Mouse (Mus musculus): Measurements from ENCODE around the gene Hist1h2be. TPM values are rescaled to one million over a fixed set of nuclear protein-coding genes. Genes with fewer than 3 reads are reported as not detected.
"Not testable (repeated sequence)": the region's sequence is repeated elsewhere in the genome, so short reads cannot be mapped to it uniquely, and the experiment has no call there.

Gene Hist1h2be
- polyA plus RNA-seq, 1 experiment from 2014 or later: 2.2 TPM

DNA sequence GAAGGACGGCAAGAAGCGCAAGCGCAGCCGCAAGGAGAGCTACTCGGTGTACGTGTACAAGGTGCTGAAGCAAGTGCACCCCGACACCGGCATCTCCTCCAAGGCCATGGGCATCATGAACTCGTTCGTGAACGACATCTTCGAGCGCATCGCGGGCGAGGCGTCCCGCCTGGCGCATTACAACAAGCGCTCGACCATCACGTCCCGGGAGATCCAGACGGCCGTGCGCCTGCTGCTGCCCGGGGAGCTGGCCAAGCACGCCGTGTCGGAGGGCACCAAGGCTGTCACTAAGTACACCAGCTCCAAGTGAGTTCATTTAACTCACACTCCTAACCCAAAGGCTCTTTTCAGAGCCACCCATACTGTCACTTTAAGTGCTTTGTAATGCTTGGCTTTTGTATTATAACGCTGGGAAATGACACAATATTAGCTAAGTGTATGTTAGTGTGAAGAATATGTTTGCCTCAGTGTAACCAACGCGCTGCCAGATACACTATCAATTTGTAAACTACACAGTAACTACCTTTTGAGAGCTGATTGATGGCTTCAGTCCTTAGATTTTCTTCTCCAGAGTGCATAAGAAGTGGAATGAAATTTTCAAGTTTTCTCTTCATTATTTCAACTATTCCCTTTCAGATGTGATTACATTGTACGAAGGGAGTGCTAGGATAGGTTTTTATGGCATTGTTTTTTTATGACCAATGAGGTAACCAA lies 49.3 kb downstream of the Hist1h2be start:
- H3K4me2 ChIP-seq (replicated peaks; ENCODE audit: low read depth, low read length): peak overlapping the region; percentile 63
- H3K9ac ChIP-seq (ENCODE audit: low read depth, low read length): peak overlapping the region; percentile 65
- not testable (repeated sequence) for H3K9me3 ChIP-seq (ENCODE audit: control insufficient read depth, low read length); H3K4me1 ChIP-seq (replicated peaks; ENCODE audit: control insufficient read depth, insufficient read depth, low read length); H3K27me3 ChIP-seq (ENCODE audit: control insufficient read depth, insufficient read depth, low read length); H3K36me3 ChIP-seq (ENCODE audit: control insufficient read depth, insufficient read depth, low read length); ATAC-seq (ENCODE audit: low FRiP score)
- peak; percentile 61 for DNase-seq (ENCODE audit: low spot score)
- peak overlapping the region; percentile 39 for H3K4me3 ChIP-seq (ENCODE audit: low read depth, low read length)
- peak overlapping the region; percentile 94 for H3K27ac ChIP-seq (ENCODE audit: low read depth, low read length)
- WGBS: 1% methylated on average over 8 of the region's 34 CpGs

DNA sequence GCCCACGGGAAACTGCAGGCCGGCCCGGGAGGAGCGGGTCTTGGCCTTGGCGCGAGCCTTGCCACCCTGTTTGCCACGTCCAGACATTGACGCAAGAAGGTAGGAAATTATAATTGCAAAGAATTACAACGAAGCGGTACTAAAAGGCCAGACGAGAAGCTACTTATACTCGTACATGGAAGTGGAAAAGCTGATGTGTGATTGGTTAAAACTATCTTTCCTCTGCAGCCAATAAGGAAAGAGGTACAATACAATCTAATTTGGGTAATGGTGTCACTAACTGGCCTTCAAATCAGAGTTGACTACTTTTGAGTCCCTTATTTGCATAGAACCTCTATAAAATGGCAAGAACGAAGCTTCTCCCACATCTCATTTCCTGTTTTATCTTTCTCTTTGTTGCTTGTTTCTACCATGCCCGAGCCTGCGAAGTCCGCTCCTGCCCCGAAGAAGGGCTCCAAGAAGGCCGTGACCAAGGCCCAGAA lies 49.9 kb downstream of the Hist1h2be start, which contains the start of the genes Hist1h2ae and Hist1h2bg:
TSS of gene Hist1h2ae (minus strand) at position 199 of the 482 bp plus-strand sequence.
TSS of gene Hist1h2bg (plus strand) at position 375 of the 482 bp plus-strand sequence.
- H3K27me3 ChIP-seq (ENCODE audit: control insufficient read depth, insufficient read depth, low read length): no peaks in the 10 kb centered on the region
- peak; percentile 80 for DNase-seq (ENCODE audit: low spot score)
- peak within 1 kb of the TSS; percentile 94 for H3K27ac ChIP-seq (ENCODE audit: low read depth, low read length)
- no peaks in the 10 kb centered on the region for H3K4me1 ChIP-seq (replicated peaks; ENCODE audit: control insufficient read depth, insufficient read depth, low read length)
- peak within 1 kb of the TSS; percentile 63 for H3K4me2 ChIP-seq (replicated peaks; ENCODE audit: low read depth, low read length)
- H3K9me3 ChIP-seq (ENCODE audit: control insufficient read depth, low read length): no peaks in the 10 kb centered on the region
- WGBS: under 1% methylated on average over 17 of the region's 18 CpGs
- H3K4me3 ChIP-seq (ENCODE audit: low read depth, low read length): peak within 1 kb of the TSS; percentile 39
- ATAC-seq (ENCODE audit: low FRiP score): peak; percentile 91
- peak within 1 kb of the TSS; percentile 65 for H3K9ac ChIP-seq (ENCODE audit: low read depth, low read length)
- H3K36me3 ChIP-seq (ENCODE audit: control insufficient read depth, insufficient read depth, low read length): no peaks in the 10 kb centered on the region

DNA sequence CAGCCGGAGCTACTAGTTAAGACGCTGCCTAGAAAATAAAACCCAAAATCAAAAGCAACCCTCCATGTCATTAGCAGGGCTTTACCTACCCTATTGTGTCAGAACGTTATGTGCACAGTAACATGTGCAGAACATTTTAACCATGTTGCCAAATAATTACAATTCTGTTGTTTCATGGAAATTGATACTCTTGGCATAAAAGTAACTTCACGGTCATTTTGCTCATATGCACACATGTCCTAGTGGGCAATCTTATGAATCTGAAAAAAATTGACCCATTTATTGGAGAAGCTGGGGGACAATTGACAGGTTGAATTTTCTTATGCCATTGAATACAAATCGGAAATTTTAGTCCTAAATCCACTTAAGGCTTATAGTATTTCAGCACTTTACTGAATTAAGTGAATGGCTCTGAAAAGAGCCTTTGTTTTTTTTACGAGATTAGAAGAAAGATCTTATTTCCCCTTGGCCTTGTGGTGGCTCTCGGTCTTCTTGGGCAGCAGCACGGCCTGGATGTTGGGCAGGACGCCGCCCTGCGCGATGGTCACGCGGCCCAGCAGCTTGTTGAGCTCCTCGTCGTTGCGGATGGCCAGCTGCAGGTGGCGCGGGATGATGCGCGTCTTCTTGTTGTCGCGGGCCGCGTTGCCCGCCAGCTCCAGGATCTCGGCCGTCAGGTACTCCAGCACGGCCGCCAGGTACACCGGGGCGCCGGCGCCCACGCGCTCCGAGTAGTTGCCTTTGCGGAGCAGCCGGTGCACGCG lies 50.5 kb downstream of the Hist1h2be start:
- Histone ChIP-seq H3K4me3 (ENCODE audit: low read depth, low read length) (peak overlapping the region; percentile 32), H3K27ac (ENCODE audit: low read depth, low read length) (peak overlapping the region; percentile 90), H3K9ac (ENCODE audit: low read depth, low read length) (peak overlapping the region; percentile 45), H3K4me2 (replicated peaks; ENCODE audit: low read depth, low read length) (peak overlapping the region; percentile 44)
- not testable (repeated sequence) for ATAC-seq (ENCODE audit: low FRiP score); H3K27me3 ChIP-seq (ENCODE audit: control insufficient read depth, insufficient read depth, low read length); H3K36me3 ChIP-seq (ENCODE audit: control insufficient read depth, insufficient read depth, low read length); H3K9me3 ChIP-seq (ENCODE audit: control insufficient read depth, low read length); H3K4me1 ChIP-seq (replicated peaks; ENCODE audit: control insufficient read depth, insufficient read depth, low read length); DNase-seq (ENCODE audit: low spot score)
- WGBS: 3% methylated on average over 24 of the region's 41 CpGs

DNA sequence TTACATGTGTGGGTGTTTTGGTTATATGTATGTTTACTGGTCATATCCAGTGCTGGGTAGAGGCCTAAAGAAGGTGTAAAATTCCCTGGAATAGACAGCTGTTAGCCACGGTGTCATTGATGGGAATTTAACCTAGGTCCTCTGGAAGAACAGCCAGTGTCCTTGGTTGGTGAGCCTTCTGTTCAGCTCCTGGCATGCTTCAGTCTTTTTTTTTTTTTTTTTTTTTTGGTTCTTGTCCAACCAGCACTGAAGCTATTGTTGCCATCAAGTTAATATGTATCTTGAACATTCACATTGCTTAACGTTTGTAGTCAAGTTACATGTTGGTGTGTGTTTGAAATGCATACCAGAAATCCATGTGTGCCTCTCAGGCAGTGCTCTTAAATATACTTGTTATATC lies 56.4 kb downstream of the Hist1h2be start:
- Histone ChIP-seq H3K27ac (ENCODE audit: low read depth, low read length) (0 out of 2 replicates have a peak overlapping the region, but pooled peaks have one; percentile 3), H3K9me3 (ENCODE audit: control insufficient read depth, low read length) (no peaks in the 10 kb centered on the region), H3K9ac (ENCODE audit: low read depth, low read length) (no peak overlapping the region), H3K4me3 (ENCODE audit: low read depth, low read length) (no peak overlapping the region), H3K4me1 (replicated peaks; ENCODE audit: control insufficient read depth, insufficient read depth, low read length) (no peaks in the 10 kb centered on the region), H3K36me3 (ENCODE audit: control insufficient read depth, insufficient read depth, low read length) (no peaks in the 10 kb centered on the region), H3K27me3 (ENCODE audit: control insufficient read depth, insufficient read depth, low read length) (no peaks in the 10 kb centered on the region), H3K4me2 (replicated peaks; ENCODE audit: low read depth, low read length) (no peak overlapping the region)
- DNase-seq (ENCODE audit: low spot score): no peak
- no peak for ATAC-seq (ENCODE audit: low FRiP score)
- 84% methylated on average over 2 of the region's 2 CpGs for WGBS

DNA sequence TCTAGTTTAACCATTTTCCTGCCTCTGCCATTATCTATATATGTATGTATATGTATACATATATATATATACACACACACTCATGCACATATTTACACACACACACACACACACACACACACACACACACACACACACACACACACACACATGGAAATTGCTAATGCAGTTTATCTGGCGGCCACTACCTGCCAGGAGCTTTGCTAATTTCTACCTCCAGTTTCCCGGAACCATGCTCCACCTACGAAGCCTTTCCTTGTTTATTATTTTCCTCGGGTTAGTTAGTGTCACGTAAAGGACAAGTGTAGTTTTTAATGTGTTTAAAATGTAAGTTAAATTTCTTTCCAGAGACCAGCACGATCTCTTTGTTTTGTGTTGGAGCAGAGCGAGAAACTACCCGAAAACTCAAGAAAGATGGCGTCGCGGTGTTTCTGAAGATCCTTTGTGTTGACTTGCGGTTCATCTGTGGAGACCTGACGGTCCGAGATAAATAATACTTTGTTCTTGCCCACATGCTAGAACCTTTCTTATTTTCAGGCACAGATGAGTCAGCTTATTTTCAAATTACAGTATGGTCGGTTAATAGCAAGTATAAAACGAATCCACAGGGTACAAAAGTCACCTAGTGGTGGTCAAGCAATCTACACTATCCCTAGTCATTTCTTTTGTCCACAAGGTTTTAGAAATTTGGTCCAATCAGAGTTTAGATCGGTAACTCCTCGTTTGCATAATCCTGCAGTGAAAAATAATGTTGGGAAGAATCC lies 58.0 kb downstream of the Hist1h2be start:
- H3K9ac ChIP-seq (ENCODE audit: low read depth, low read length): peak overlapping the region; percentile 66
- DNase-seq (ENCODE audit: low spot score) (peak; percentile 76), ATAC-seq (ENCODE audit: low FRiP score) (peak; percentile 53)
- H3K4me1 ChIP-seq (replicated peaks; ENCODE audit: control insufficient read depth, insufficient read depth, low read length): no peaks in the 10 kb centered on the region
- WGBS: 3% methylated on average over 18 of the region's 18 CpGs
- H3K27ac ChIP-seq (ENCODE audit: low read depth, low read length): peak overlapping the region; percentile 95
- H3K9me3 ChIP-seq (ENCODE audit: control insufficient read depth, low read length): no peaks in the 10 kb centered on the region
- no peaks in the 10 kb centered on the region for H3K36me3 ChIP-seq (ENCODE audit: control insufficient read depth, insufficient read depth, low read length)
- H3K27me3 ChIP-seq (ENCODE audit: control insufficient read depth, insufficient read depth, low read length): no peaks in the 10 kb centered on the region
- peak overlapping the region; percentile 31 for H3K4me3 ChIP-seq (ENCODE audit: low read depth, low read length)
- H3K4me2 ChIP-seq (replicated peaks; ENCODE audit: low read depth, low read length): peak overlapping the region; percentile 58

DNA sequence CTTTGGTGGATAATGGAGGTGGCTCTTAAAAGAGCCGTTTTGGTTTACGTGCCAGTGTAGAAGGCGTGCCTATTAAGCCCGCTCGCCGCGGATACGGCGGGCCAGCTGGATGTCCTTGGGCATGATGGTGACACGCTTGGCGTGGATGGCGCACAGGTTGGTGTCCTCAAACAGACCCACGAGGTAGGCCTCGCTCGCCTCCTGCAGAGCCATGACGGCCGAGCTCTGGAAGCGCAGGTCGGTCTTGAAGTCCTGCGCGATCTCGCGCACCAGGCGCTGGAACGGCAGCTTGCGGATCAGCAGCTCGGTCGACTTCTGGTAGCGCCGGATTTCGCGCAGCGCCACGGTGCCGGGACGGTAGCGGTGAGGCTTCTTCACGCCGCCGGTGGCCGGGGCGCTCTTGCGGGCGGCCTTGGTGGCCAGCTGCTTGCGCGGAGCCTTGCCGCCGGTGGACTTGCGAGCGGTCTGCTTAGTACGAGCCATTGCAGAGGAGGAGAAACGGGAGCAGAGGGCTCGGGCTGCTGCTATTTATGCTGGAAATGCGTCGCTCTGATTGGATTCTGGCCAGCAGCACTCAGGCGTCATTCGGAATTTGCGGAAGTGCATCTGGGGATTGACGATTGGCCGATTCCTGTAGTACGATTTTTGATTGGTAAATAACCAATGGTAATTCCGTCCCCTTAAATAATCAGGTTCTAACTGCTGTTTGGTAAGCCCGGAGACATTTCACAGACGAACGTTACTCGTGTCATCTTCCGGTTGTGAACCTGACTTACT lies 58.9 kb downstream of the Hist1h2be start, which contains the start of gene Hist1h3e:
TSS of gene Hist1h3e (minus strand) at position 487 of the 777 bp plus-strand sequence.
- not testable (repeated sequence) for H3K4me1 ChIP-seq (replicated peaks; ENCODE audit: control insufficient read depth, insufficient read depth, low read length); H3K9me3 ChIP-seq (ENCODE audit: control insufficient read depth, low read length); H3K36me3 ChIP-seq (ENCODE audit: control insufficient read depth, insufficient read depth, low read length); H3K27me3 ChIP-seq (ENCODE audit: control insufficient read depth, insufficient read depth, low read length)
- peak within 1 kb of the TSS; percentile 31 for H3K4me3 ChIP-seq (ENCODE audit: low read depth, low read length)
- peak within 1 kb of the TSS; percentile 66 for H3K9ac ChIP-seq (ENCODE audit: low read depth, low read length)
- DNase-seq (ENCODE audit: low spot score) (peak; percentile 96), ATAC-seq (ENCODE audit: low FRiP score) (peak; percentile 99)
- 1% methylated on average over 37 of the region's 67 CpGs for WGBS
- peak within 1 kb of the TSS; percentile 58 for H3K4me2 ChIP-seq (replicated peaks; ENCODE audit: low read depth, low read length)
- peak within 1 kb of the TSS; percentile 95 for H3K27ac ChIP-seq (ENCODE audit: low read depth, low read length)

DNA sequence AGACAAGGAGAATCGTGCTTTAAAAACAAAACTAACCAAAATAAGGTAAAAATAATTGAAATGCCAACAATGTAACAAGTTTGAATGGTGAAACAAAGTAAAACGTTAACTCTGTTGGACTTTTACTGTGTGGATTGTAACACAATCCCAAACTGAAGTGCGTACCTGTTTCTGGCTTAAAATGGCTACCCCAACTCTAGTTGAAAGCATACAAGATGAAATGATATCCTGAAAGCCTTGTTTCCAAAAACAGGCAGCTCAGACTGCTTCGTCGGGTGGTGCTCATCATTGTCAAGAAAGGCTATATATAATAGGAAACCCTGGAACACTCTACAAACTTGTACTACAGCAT lies 59.4 kb downstream of the Hist1h2be start:
- Histone ChIP-seq H3K27ac (ENCODE audit: low read depth, low read length) (peak overlapping the region; percentile 95), H3K4me3 (ENCODE audit: low read depth, low read length) (peak overlapping the region; percentile 31)
- H3K9me3 ChIP-seq (ENCODE audit: control insufficient read depth, low read length); H3K27me3 ChIP-seq (ENCODE audit: control insufficient read depth, insufficient read depth, low read length); H3K4me1 ChIP-seq (replicated peaks; ENCODE audit: control insufficient read depth, insufficient read depth, low read length); H3K4me2 ChIP-seq (replicated peaks; ENCODE audit: low read depth, low read length); H3K9ac ChIP-seq (ENCODE audit: low read depth, low read length); H3K36me3 ChIP-seq (ENCODE audit: control insufficient read depth, insufficient read depth, low read length); DNase-seq (ENCODE audit: low spot score); ATAC-seq (ENCODE audit: low FRiP score): not testable (repeated sequence)
- 0% methylated on average over 2 of the region's 5 CpGs for WGBS

DNA sequence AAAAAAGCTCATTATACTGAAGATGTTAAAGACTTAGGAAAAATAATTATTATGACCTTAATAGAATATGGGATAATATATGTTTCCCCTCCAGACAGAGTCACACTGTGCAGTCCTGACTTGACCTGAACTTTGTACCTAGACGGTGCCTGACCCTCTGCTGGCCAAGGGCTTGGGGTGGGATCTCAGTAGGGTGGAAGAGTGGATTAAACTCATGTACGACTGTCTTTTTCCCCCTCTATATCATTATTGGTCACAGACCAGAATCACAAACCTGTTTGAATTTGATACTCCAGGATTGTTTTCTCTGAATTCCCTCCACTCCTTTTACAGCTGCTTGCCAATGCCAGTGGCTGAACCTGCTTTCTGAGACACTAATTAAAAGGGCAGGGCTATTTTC lies 60.2 kb downstream of the Hist1h2be start:
- not testable (repeated sequence) for H3K27ac ChIP-seq (ENCODE audit: low read depth, low read length); H3K4me2 ChIP-seq (replicated peaks; ENCODE audit: low read depth, low read length); H3K36me3 ChIP-seq (ENCODE audit: control insufficient read depth, insufficient read depth, low read length); H3K9me3 ChIP-seq (ENCODE audit: control insufficient read depth, low read length); H3K27me3 ChIP-seq (ENCODE audit: control insufficient read depth, insufficient read depth, low read length); H3K4me1 ChIP-seq (replicated peaks; ENCODE audit: control insufficient read depth, insufficient read depth, low read length); DNase-seq (ENCODE audit: low spot score); H3K9ac ChIP-seq (ENCODE audit: low read depth, low read length); ATAC-seq (ENCODE audit: low FRiP score); H3K4me3 ChIP-seq (ENCODE audit: low read depth, low read length)
- WGBS: 29% methylated on average over 2 of the region's 2 CpGs

Measured in hindbrain, embryonic 11.5 days (tissue).